Mouse (Mus musculus): ENCODE results near the gene Rbm43. TPM values are rescaled to one million over a fixed set of nuclear protein-coding genes. Genes with fewer than 3 reads are reported as not detected.

Rbm43 gene
- 29.3 and 30.9 TPM in 2 replicates for total RNA-seq (2023)

DNA sequence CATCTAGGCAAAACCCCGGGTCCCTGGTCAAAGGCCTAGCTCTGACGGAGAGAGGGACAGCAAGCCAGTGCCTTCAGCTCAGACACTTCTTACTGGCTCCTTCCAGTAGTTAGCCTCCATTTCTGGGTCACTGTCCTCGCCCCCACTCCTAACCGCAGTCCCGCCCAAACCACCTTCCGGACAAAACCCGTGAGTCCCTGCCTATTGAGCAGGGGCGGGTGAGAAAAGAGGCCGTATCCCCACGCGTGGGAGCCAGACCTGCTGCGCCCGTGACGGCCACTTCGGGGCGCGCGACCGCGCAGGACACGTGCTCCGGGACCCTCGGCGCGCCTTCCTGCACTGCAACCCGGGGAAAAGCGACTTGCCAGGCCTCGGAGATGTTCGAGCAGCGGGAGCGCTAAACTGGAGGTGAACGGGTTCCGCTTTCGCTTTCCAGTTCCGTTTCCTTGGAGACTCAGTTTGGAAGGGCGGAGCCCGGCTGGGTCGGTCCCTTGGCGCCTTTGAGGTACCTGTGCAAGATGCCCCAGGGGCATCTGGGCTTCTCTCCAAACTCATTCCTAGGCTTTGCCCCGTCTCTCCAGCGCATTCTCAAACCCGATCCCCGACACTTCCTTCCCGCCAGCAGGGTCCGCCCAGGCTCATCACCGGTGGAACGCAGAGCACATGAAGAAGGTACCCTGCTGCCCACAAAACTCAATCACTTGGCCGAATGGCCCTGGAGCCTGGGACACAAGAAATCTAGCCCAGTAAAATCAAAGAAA lies at the start of gene Rbm43:
Rbm43 (minus strand) TSS at position 590 of the 761 bp plus-strand sequence.

GRCm38 (mm10) chr2:51973410-51973968 lies 38.5 kb upstream of the Rbm43 start, which contains the start of gene Nmi:
TSS of gene Nmi (minus strand) at chr2:51973494.

Other genes with a start within 250 kb of the Rbm43 start
- 10.8 and 14.2 TPM in 2 replicates for gene Nmi, start 38.3 kb upstream of the Rbm43 start, total RNA-seq (2023)
- gene Tnfaip6, start 102.8 kb upstream of the Rbm43 start, total RNA-seq (2023), result 5.0 and 6.4 TPM in 2 replicates
- gene Rif1, start 137.7 kb upstream of the Rbm43 start, total RNA-seq (2023), result 19.7 and 30.6 TPM in 2 replicates

Data from neutrophil, adult 65 days (primary cell).